Mouse (Mus musculus): ENCODE results near the gene Gm6096. TPM values are rescaled to one million over a fixed set of nuclear protein-coding genes. Genes with fewer than 3 reads are reported as not detected.

Gm6096 gene
- polyA plus RNA-seq, 1 experiment from 2014 or later = not detected

DNA sequence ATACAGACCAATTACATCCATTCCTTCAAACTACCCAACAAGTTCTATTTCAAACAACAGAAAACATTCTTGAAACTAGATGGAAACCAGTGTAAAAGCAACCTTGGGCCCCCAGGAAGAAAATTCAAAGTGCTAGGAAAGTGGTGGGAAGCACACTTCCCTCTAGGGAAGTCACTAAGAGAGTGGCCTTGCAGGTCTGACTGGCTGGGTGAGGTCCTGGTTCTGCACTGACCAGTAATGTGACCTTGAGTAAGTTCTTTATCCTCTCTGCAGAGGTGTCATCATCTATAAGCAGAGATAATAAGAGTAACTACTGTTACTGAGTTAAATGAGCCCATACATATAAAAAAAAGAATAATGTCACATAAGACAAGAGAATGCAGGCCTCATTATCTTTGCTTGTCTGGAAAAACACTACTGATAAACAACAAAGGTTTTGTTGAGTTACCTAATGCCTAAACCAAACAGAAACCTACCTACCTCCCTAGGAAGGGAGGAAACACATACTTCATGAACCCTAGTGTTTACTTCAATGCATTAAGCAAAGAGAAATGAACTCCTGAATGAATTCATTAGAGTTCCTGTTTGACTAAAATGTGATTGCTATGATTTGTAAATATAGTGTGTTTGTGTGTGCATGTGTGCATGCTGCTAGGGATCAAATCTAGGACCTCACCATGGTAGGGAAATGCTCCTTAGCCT, 39.8 kb downstream of the Gm6096 start:
- H3K9ac ChIP-seq (replicated peaks) = no peak overlapping the region
- H3K4me2 ChIP-seq (replicated peaks) = no peak overlapping the region
- H3K27ac ChIP-seq (replicated peaks) = no peak overlapping the region
- H3K4me1 ChIP-seq = no peaks in the 10 kb centered on the region
- no peaks in the 10 kb centered on the region for H3K9me3 ChIP-seq
- H3K36me3 ChIP-seq = no peaks in the 10 kb centered on the region
- H3K4me3 ChIP-seq = no peak overlapping the region
- no peak for ATAC-seq (replicated peaks)
- H3K27me3 ChIP-seq = no peaks in the 10 kb centered on the region

GRCm38 (mm10) chr7:34291265-34291664, 40.4 kb downstream of the Gm6096 start:
- no peaks in the 10 kb centered on the region for H3K36me3 ChIP-seq
- no peak overlapping the region for H3K4me2 ChIP-seq (replicated peaks)
- WGBS = 76% methylated on average over 1 of the region's 1 CpGs
- no peak for ATAC-seq (replicated peaks)
- H3K27me3 ChIP-seq = no peaks in the 10 kb centered on the region
- no peak overlapping the region for H3K27ac ChIP-seq (replicated peaks)
- no peak overlapping the region for H3K4me3 ChIP-seq
- H3K9me3 ChIP-seq = no peaks in the 10 kb centered on the region
- H3K4me1 ChIP-seq = no peaks in the 10 kb centered on the region
- H3K9ac ChIP-seq (replicated peaks) = no peak overlapping the region

- 90% methylated on average over 2 of the region's 2 CpGs for WGBS
Measured at GRCm38 (mm10) chr7:34292633-34293032, 41.8 kb downstream of the Gm6096 start.

GRCm38 (mm10) chr7:34296124-34296523, 45.3 kb downstream of the Gm6096 start:
- Histone ChIP-seq H3K4me2 (replicated peaks) (no peak overlapping the region), H3K4me3 (no peak overlapping the region), H3K9me3 (no peaks in the 10 kb centered on the region), H3K4me1 (no peaks in the 10 kb centered on the region), H3K27ac (replicated peaks) (no peak overlapping the region), H3K36me3 (no peaks in the 10 kb centered on the region), H3K27me3 (no peaks in the 10 kb centered on the region), H3K9ac (replicated peaks) (no peak overlapping the region)
- 95% methylated on average over 3 of the region's 3 CpGs for WGBS
- no peak for ATAC-seq (replicated peaks)

More at GRCm38 (mm10) chr7:34292633-34293032, 41.8 kb downstream of the Gm6096 start:
- Histone ChIP-seq H3K4me1 (no peaks in the 10 kb centered on the region), H3K27ac (replicated peaks) (no peak overlapping the region), H3K4me3 (no peak overlapping the region), H3K9me3 (no peaks in the 10 kb centered on the region), H3K27me3 (no peaks in the 10 kb centered on the region), H3K9ac (replicated peaks) (no peak overlapping the region), H3K4me2 (replicated peaks) (no peak overlapping the region), H3K36me3 (no peaks in the 10 kb centered on the region)
- no peak for ATAC-seq (replicated peaks)

DNA sequence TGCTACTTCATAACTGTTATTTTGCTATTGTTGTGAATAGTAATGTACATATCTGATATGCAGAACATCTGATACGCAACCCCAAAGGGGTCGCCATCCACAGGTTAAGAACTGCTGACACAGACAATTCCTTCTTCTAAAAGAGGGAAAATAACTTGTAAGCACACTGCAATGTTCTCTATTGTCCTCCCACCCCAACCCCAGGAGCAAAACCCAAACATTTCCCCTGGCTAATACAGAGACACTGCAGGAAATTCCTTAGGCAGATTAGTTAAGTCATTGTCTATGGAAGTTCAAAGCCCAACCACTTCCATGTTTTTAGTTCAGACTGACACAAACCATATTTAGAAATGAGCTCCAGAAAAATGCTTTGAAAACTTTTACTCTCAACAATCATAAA, 48.0 kb downstream of the Gm6096 start:
- WGBS = 83% methylated on average over 2 of the region's 2 CpGs

More for the DNA sequence above, 48.0 kb downstream of the Gm6096 start:
- Histone ChIP-seq H3K4me1 (no peaks in the 10 kb centered on the region), H3K9ac (replicated peaks) (no peak overlapping the region), H3K36me3 (no peaks in the 10 kb centered on the region; the same call in 1 of the 2 replicates), H3K27ac (replicated peaks) (no peak overlapping the region), H3K4me2 (replicated peaks) (no peak overlapping the region), H3K4me3 (no peak overlapping the region), H3K9me3 (no peaks in the 10 kb centered on the region), H3K27me3 (no peaks in the 10 kb centered on the region)
- ATAC-seq (replicated peaks) = no peak

Other genes starting within 250 kb of the Gm6096 start
- gene Scgb2b27, start 237.1 kb upstream of the Gm6096 start, polyA plus RNA-seq (2015; fragmentation: Nextera tagmentation; extraction: Ambion mirVana) = not detected in 2 replicates
- not detected in 2 replicates for gene Scgb1b27, start 229.6 kb upstream of the Gm6096 start, polyA plus RNA-seq (2015; fragmentation: Nextera tagmentation; extraction: Ambion mirVana)
- not detected in 2 replicates for gene Scgb1b30, start 155.6 kb upstream of the Gm6096 start, polyA plus RNA-seq (2015; fragmentation: Nextera tagmentation; extraction: Ambion mirVana)
- 3.0 and 4.3 TPM in 2 replicates for gene Wtip, start 117.8 kb upstream of the Gm6096 start, polyA plus RNA-seq (2015; fragmentation: Nextera tagmentation; extraction: Ambion mirVana)
- 202 and 208 TPM in 2 replicates for gene Uba2, start 81.4 kb upstream of the Gm6096 start, polyA plus RNA-seq (2015; fragmentation: Nextera tagmentation; extraction: Ambion mirVana)
- gene Pdcd2l, start 54.4 kb upstream of the Gm6096 start, polyA plus RNA-seq (2015; fragmentation: Nextera tagmentation; extraction: Ambion mirVana) = 78.1 and 80.6 TPM in 2 replicates
- gene Gpi1, start 20.7 kb upstream of the Gm6096 start, polyA plus RNA-seq (2015; fragmentation: Nextera tagmentation; extraction: Ambion mirVana) = 173 and 180 TPM in 2 replicates
- gene 4931406P16Rik, start 62.5 kb downstream of the Gm6096 start, polyA plus RNA-seq (2015; fragmentation: Nextera tagmentation; extraction: Ambion mirVana) = 25.4 and 28.1 TPM in 2 replicates
- gene Lsm14a, start 142.3 kb downstream of the Gm6096 start, polyA plus RNA-seq (2015; fragmentation: Nextera tagmentation; extraction: Ambion mirVana) = 76.7 and 77.7 TPM in 2 replicates

Measured in forebrain, embryonic 15.5 days (tissue).